Mouse (Mus musculus) MEL (cell line): ENCODE measurements around the gene Cox11. TPM values are rescaled to one million over a fixed set of nuclear protein-coding genes. Genes with fewer than 3 reads are reported as not detected.

Experiments used
- DNase-seq: peaks from one replicate; pipeline ENCODE4 v3.0.0; 2011; ENCODE audit warnings: low read depth, low spot score
- H3K27ac ChIP-seq: 2 replicates; pipeline ENCODE4 v1.5.1; 2012; ENCODE audit warnings: low read depth, mild to moderate bottlenecking, control low read depth, low read length, moderate library complexity; ENCODE audit not compliant: control insufficient read depth
- H3K27me3 ChIP-seq, 2 experiments: fragments of 150-350 bp in 1 of 2; sonication (generic) in 1 of 2; 2 replicates each; pipeline ENCODE4 v1.6.1; 2012; ENCODE audit warnings: low read length in 2 of 2, mild to moderate bottlenecking in 2 of 2, improper control_type of control experiment in 1 of 2, moderate library complexity in 1 of 2; ENCODE audit not compliant: insufficient read depth in 2 of 2, control insufficient read depth in 1 of 2
- H3K36me3 ChIP-seq, 2 experiments: 2 replicates each; pipeline ENCODE4 v1.6.1; 2012 to 2014; ENCODE audit warnings: low read length in 2 of 2, improper control_type of control experiment in 1 of 2, inconsistent platforms in 1 of 2, mild to moderate bottlenecking in 1 of 2; ENCODE audit not compliant: insufficient read depth in 2 of 2, control insufficient read depth in 1 of 2
- H3K4me1 ChIP-seq, 2 experiments: fragments of 150-350 bp in 1 of 2; sonication (generic) in 1 of 2; 2 replicates each; pipeline ENCODE4 v1.6.1; 2012; ENCODE audit warnings: low read length in 2 of 2, improper control_type of control experiment in 1 of 2, mild to moderate bottlenecking in 1 of 2; ENCODE audit not compliant: insufficient read depth in 2 of 2, control insufficient read depth in 1 of 2
- H3K4me3 ChIP-seq, 2 experiments: fragments of 150-350 bp in 1 of 2; sonication (generic) in 1 of 2; 2 replicates each; pipeline ENCODE4 v1.5.1; 2012; ENCODE audit warnings: low read depth in 2 of 2, low read length in 2 of 2, mild to moderate bottlenecking in 2 of 2, moderate library complexity in 2 of 2, control low read depth in 1 of 2, improper control_type of control experiment in 1 of 2; ENCODE audit not compliant: control insufficient read depth in 1 of 2, insufficient read depth in 1 of 2
- H3K79me2 ChIP-seq: 2 replicates; pipeline ENCODE4 v1.6.1; 2012; ENCODE audit warnings: mild to moderate bottlenecking, low read length, moderate library complexity; ENCODE audit not compliant: control insufficient read depth, poor library complexity, insufficient read depth
- H3K9ac ChIP-seq: 2 replicates; pipeline ENCODE4 v1.6.1; 2012; ENCODE audit warnings: low read depth, mild to moderate bottlenecking, control low read depth, low read length, moderate library complexity; ENCODE audit not compliant: control insufficient read depth, poor library complexity, severe bottlenecking
- H3K9me3 ChIP-seq: fragments of 150-350 bp; sonication (generic); replicated peaks from 2 replicates; pipeline ENCODE4 v1.6.1; 2012; ENCODE audit warnings: mild to moderate bottlenecking, low read length, improper control_type of control experiment, moderate library complexity; ENCODE audit not compliant: insufficient read depth
- CHD2 ChIP-seq: IDR thresholded peaks from 2 replicates; pipeline ENCODE4 v1.6.1; 2011; ENCODE audit warnings: low read length, improper control_type of control experiment
- CTCF ChIP-seq, 3 experiments: IDR thresholded peaks in 2 of 3; conservative IDR thresholded peaks in 1 of 3; 2 replicates each; pipeline ENCODE4 v1.5.1; 2011 to 2012; ENCODE audit warnings: low read length in 3 of 3, low read depth in 2 of 3, mild to moderate bottlenecking in 2 of 3, improper control_type of control experiment in 1 of 3, inconsistent platforms in 1 of 3, mixed read lengths in 1 of 3, moderate library complexity in 1 of 3; ENCODE audit not compliant: control insufficient read depth in 1 of 3, insufficient read depth in 1 of 3, poor library complexity in 1 of 3, severe bottlenecking in 1 of 3
- ELF1 ChIP-seq: IDR thresholded peaks from 2 replicates; pipeline ENCODE4 v1.6.1; 2014; ENCODE audit warnings: low read depth, mild to moderate bottlenecking, inconsistent platforms, low read length, improper control_type of control experiment, moderate library complexity
- EP300 ChIP-seq, 2 experiments: IDR thresholded peaks; 2 replicates each; pipeline ENCODE4 v1.6.1; 2011; ENCODE audit warnings: improper control_type of control experiment in 2 of 2, low read length in 2 of 2, low read depth in 1 of 2, mild to moderate bottlenecking in 1 of 2
- ETS1 ChIP-seq: IDR thresholded peaks from 2 replicates; pipeline ENCODE4 v1.6.1; 2012; ENCODE audit warnings: low read depth, mild to moderate bottlenecking, inconsistent platforms, low read length, improper control_type of control experiment, moderate library complexity
- GABPA ChIP-seq: IDR thresholded peaks from 2 replicates; pipeline ENCODE4 v1.6.1; 2012; ENCODE audit warnings: low read depth, mild to moderate bottlenecking, inconsistent platforms, low read length, improper control_type of control experiment, moderate library complexity
- GATA1 ChIP-seq: IDR thresholded peaks from 2 replicates; pipeline ENCODE4 v1.6.1; 2011; ENCODE audit warnings: low read depth, low read length, improper control_type of control experiment
- HCFC1 ChIP-seq: IDR thresholded peaks from 2 replicates; pipeline ENCODE4 v1.6.1; 2012; ENCODE audit warnings: low read depth, mild to moderate bottlenecking, inconsistent platforms, low read length, improper control_type of control experiment, moderate library complexity
- JUND ChIP-seq: IDR thresholded peaks from 2 replicates; pipeline ENCODE4 v1.6.1; 2011; ENCODE audit warnings: low read depth, mild to moderate bottlenecking, improper control_type of control experiment, low read length
- MAX ChIP-seq: IDR thresholded peaks from 2 replicates; pipeline ENCODE4 v1.6.1; 2011; ENCODE audit warnings: low read length, improper control_type of control experiment
- MAZ ChIP-seq: IDR thresholded peaks from 2 replicates; pipeline ENCODE4 v1.6.1; 2012; ENCODE audit warnings: low read depth, mild to moderate bottlenecking, inconsistent platforms, low read length, improper control_type of control experiment
- MEF2A ChIP-seq: IDR thresholded peaks from 2 replicates; pipeline ENCODE4 v1.6.1; 2014; ENCODE audit warnings: low read depth, mild to moderate bottlenecking, inconsistent platforms, low read length, improper control_type of control experiment; ENCODE audit not compliant: poor library complexity, insufficient replicate concordance, severe bottlenecking; ENCODE audit errors: extremely low read depth
- MXI1 ChIP-seq: IDR thresholded peaks from 2 replicates; pipeline ENCODE4 v1.6.1; 2011; ENCODE audit warnings: mild to moderate bottlenecking, low read depth, low read length, improper control_type of control experiment
- MYC ChIP-seq: IDR thresholded peaks from 2 replicates; pipeline ENCODE4 v1.6.1; 2011; ENCODE audit warnings: low read depth, mild to moderate bottlenecking, low read length, improper control_type of control experiment, moderate library complexity
- POLR2A ChIP-seq, 2 experiments: IDR thresholded peaks; 2 replicates each; pipeline ENCODE4 v1.6.1; 2011 to 2012; ENCODE audit warnings: low read length in 2 of 2, mild to moderate bottlenecking in 2 of 2, control low read depth in 1 of 2, improper control_type of control experiment in 1 of 2, low read depth in 1 of 2, moderate library complexity in 1 of 2; ENCODE audit not compliant: control insufficient read depth in 1 of 2, insufficient read depth in 1 of 2, poor library complexity in 1 of 2
- POLR2AphosphoS5 ChIP-seq: IDR thresholded peaks from 2 replicates; pipeline ENCODE4 v1.6.1; 2012; ENCODE audit warnings: low read depth, borderline replicate concordance, mild to moderate bottlenecking, inconsistent platforms, low read length, moderate library complexity, mixed read lengths
- RAD21 ChIP-seq: IDR thresholded peaks from 2 replicates; pipeline ENCODE4 v1.6.1; 2011; ENCODE audit warnings: mild to moderate bottlenecking, low read depth, low read length, improper control_type of control experiment
- RCOR1 ChIP-seq: IDR thresholded peaks from 2 replicates; pipeline ENCODE4 v1.6.1; 2012; ENCODE audit warnings: low read depth, mild to moderate bottlenecking, inconsistent platforms, low read length, improper control_type of control experiment
- SIN3A ChIP-seq: IDR thresholded peaks from 2 replicates; pipeline ENCODE4 v1.6.1; 2012; ENCODE audit warnings: low read length, improper control_type of control experiment, inconsistent platforms
- SMC3 ChIP-seq: IDR thresholded peaks from 2 replicates; pipeline ENCODE4 v1.6.1; 2011; ENCODE audit warnings: low read depth, low read length, improper control_type of control experiment
- TAL1 ChIP-seq: IDR thresholded peaks from 2 replicates; pipeline ENCODE4 v1.6.1; 2012; ENCODE audit warnings: mild to moderate bottlenecking, inconsistent platforms, low read length, moderate library complexity, mixed read lengths
- TBP ChIP-seq: IDR thresholded peaks from 2 replicates; pipeline ENCODE4 v1.8.0; 2011; ENCODE audit warnings: low read depth, low read length, improper control_type of control experiment
- TCF12 ChIP-seq: IDR thresholded peaks from 2 replicates; pipeline ENCODE4 v1.6.1; 2014; ENCODE audit warnings: low read depth, mild to moderate bottlenecking, inconsistent platforms, low read length, improper control_type of control experiment, moderate library complexity
- UBTF ChIP-seq: IDR thresholded peaks from 2 replicates; pipeline ENCODE4 v1.6.1; 2012; ENCODE audit warnings: low read depth, mild to moderate bottlenecking, inconsistent platforms, low read length, improper control_type of control experiment, moderate library complexity, borderline replicate concordance; ENCODE audit not compliant: insufficient read depth
- USF1 ChIP-seq: IDR thresholded peaks from 2 replicates; pipeline ENCODE4 v1.6.1; 2014; ENCODE audit warnings: low read depth, mild to moderate bottlenecking, inconsistent platforms, low read length, improper control_type of control experiment, moderate library complexity
- USF2 ChIP-seq, 2 experiments: IDR thresholded peaks; 2 replicates each; pipeline ENCODE4 v1.6.1; 2011 to 2012; ENCODE audit warnings: improper control_type of control experiment in 2 of 2, low read length in 2 of 2, borderline replicate concordance in 1 of 2, inconsistent platforms in 1 of 2, low read depth in 1 of 2, mild to moderate bottlenecking in 1 of 2; ENCODE audit not compliant: insufficient read depth in 1 of 2
- ZKSCAN1 ChIP-seq: IDR thresholded peaks from 2 replicates; pipeline ENCODE4 v1.6.1; 2012; ENCODE audit warnings: low read depth, mild to moderate bottlenecking, inconsistent platforms, low read length, improper control_type of control experiment, moderate library complexity
- ZMIZ1 ChIP-seq: IDR thresholded peaks from 2 replicates; pipeline ENCODE4 v1.6.1; 2012; ENCODE audit warnings: low read depth, mild to moderate bottlenecking, inconsistent platforms, low read length, improper control_type of control experiment, moderate library complexity
- ZNF384 ChIP-seq: IDR thresholded peaks from 2 replicates; pipeline ENCODE4 v1.6.1; 2012; ENCODE audit warnings: low read depth, mild to moderate bottlenecking, inconsistent platforms, low read length, improper control_type of control experiment
- polyA plus RNA-seq, 2 experiments: library from polyadenylated mRNA; stranded (reverse) in 1 of 2; unstranded in 1 of 2; fragments of >175 nt in 1 of 2; fragments of >200 nt in 1 of 2; gene quantifications; 2 replicates each; pipeline versions ENCODE4 v1.2.1 to v1.2.4; 2012; ENCODE audit warnings: low replicate concordance in 2 of 2, low read depth in 1 of 2; ENCODE audit not compliant: insufficient read length in 2 of 2, insufficient read depth in 1 of 2, missing spikeins in 1 of 2
- total RNA-seq: library from RNA; depleted of rRNA; stranded (reverse); fragments of 300-350 nt; gene quantifications from 2 replicates; pipeline ENCODE4 v1.2.3, GENCODE M21; 2012

Cox11 gene
- total and polyA plus RNA-seq, 3 experiments, result 19.3 to 21.0 TPM; not detected in 1

GRCm38 (mm10) chr11:90660662-90661061, 22.7 kb downstream of the Cox11 start:
- no peak overlapping the region for H3K27ac ChIP-seq
- no peak overlapping the region for H3K4me3 ChIP-seq
- H3K79me2 ChIP-seq, result no peaks in the 10 kb centered on the region
- no peak for DNase-seq
- no peak overlapping the region for H3K9ac ChIP-seq
- peaks cover 20 to 42% of the 10 kb centered on the region in 2 experiments for H3K36me3 ChIP-seq
- no peaks in the 10 kb centered on the region for H3K27me3 ChIP-seq
- no peak for TF ChIP-seq MEF2A
- TF ChIP-seq GATA1, result no peak
- no peak for TF ChIP-seq POLR2A (IDR thresholded peaks at IDR 0.05; ENCODE audit: control insufficient read depth in 1 of 2, insufficient read depth in 1 of 2, low read depth in 1 of 2, low read length in 2 of 2, poor library complexity in 1 of 2)
- no peak for TF ChIP-seq UBTF
- TF ChIP-seq MXI1, result no peak
- TF ChIP-seq SIN3A, result no peak
- no peak for TF ChIP-seq MYC
- TF ChIP-seq POLR2AphosphoS5, result no peak
- no peak for TF ChIP-seq CTCF (IDR thresholded peaks at IDR 0.05 in 2 of 3, conservative IDR thresholded peaks at IDR 0.05 in 1 of 3; ENCODE audit: control insufficient read depth in 1 of 3, insufficient read depth in 1 of 3, low read depth in 2 of 3, low read length in 3 of 3, poor library complexity in 1 of 3, severe bottlenecking in 1 of 3)
- TF ChIP-seq HCFC1, result no peak
- no peak for TF ChIP-seq USF2 (IDR thresholded peaks at IDR 0.05; ENCODE audit: borderline replicate concordance in 1 of 2, insufficient read depth in 1 of 2, low read depth in 1 of 2, low read length in 2 of 2)
- no peak for TF ChIP-seq RCOR1
- no peak for TF ChIP-seq ELF1
- no peak for TF ChIP-seq USF1
- TF ChIP-seq CHD2, result no peak
- no peak for TF ChIP-seq SMC3
- no peak for TF ChIP-seq GABPA
- TF ChIP-seq TCF12, result no peak
- no peak for TF ChIP-seq RAD21
- TF ChIP-seq ZMIZ1, result no peak
- H3K9me3 ChIP-seq, result no peaks in the 10 kb centered on the region
- H3K4me1 ChIP-seq, result peaks cover 33 to 41% of the 10 kb centered on the region in 2 experiments

GRCm38 (mm10) chr11:90663052-90663451, 25.1 kb downstream of the Cox11 start:
- peaks cover 43 to 46% of the 10 kb centered on the region in 2 experiments for H3K4me1 ChIP-seq
- H3K9ac ChIP-seq, result peak overlapping the region; percentile 59
- DNase-seq, result peak; percentile 91
- H3K9me3 ChIP-seq, result no peaks in the 10 kb centered on the region
- peak overlapping the region; percentile 98 for H3K27ac ChIP-seq
- H3K79me2 ChIP-seq, result no peaks in the 10 kb centered on the region
- peaks cover 7 to 50% of the 10 kb centered on the region in 2 experiments for H3K36me3 ChIP-seq
- H3K4me3 ChIP-seq, result peak overlapping the region in 1 of 2 experiments; percentile 22; a peak in 1 of 4 replicates
- no peaks in the 10 kb centered on the region for H3K27me3 ChIP-seq
- TF ChIP-seq ETS1 (peak; percentile 76), CHD2 (no peak), ZKSCAN1 (no peak), MYC (0 out of 2 replicates have a peak, but pooled peaks have one; percentile 47), JUND (no peak), SIN3A (peak; percentile 78), SMC3 (no peak), RCOR1 (peak; percentile 9; the same call in 1 of the 2 replicates), ZNF384 (no peak), POLR2AphosphoS5 (no peak), UBTF (no peak), EP300 (IDR thresholded peaks at IDR 0.05; ENCODE audit: low read depth in 1 of 2, low read length in 2 of 2) (peak; percentile 64 to 77), RAD21 (no peak), HCFC1 (peak; percentile 38; the same call in 1 of the 2 replicates), MAX (0 out of 2 replicates have a peak, but pooled peaks have one; percentile 9), TAL1 (peak; percentile 16; the same call in 1 of the 2 replicates), MAZ (no peak), ZMIZ1 (no peak), GATA1 (peak; percentile 97), MXI1 (no peak; the same call in 1 of the 2 replicates), TBP (0 out of 2 replicates have a peak, but pooled peaks have one; percentile 27), USF2 (IDR thresholded peaks at IDR 0.05; ENCODE audit: borderline replicate concordance in 1 of 2, insufficient read depth in 1 of 2, low read depth in 1 of 2, low read length in 2 of 2) (no peak)
